7 mouse cellular contexts compared by ENCODE assay signal in genomic region chr7:19164189-19164588, GRCm38 (mm10). TPM values are rescaled to one million over a fixed set of nuclear protein-coding genes. Genes with fewer than 3 reads are reported as not detected.
DNase-seq lines count a peak whose midpoint lies in the region; ATAC-seq lines count a peak whose summit lies in the region.

No protein-coding gene starts in this region.

- 4% methylated on average over 6 of the region's 6 CpGs for WGBS in intestine, embryonic 15.5 days

- 0 out of 2 replicates have a peak overlapping the region, but pooled peaks have one; percentile 26 for H3K9ac ChIP-seq in intestine, embryonic 15.5 days

- peaks cover 38% of the 10 kb centered on the region for H3K4me1 ChIP-seq in intestine, embryonic 15.5 days (replicated peaks)

- peak; percentile 62 for ATAC-seq in intestine, embryonic 15.5 days

- H3K4me2 ChIP-seq in intestine, embryonic 15.5 days (replicated peaks), result peak overlapping the region; percentile 47

- peaks cover 18% of the 10 kb centered on the region for H3K27me3 ChIP-seq in intestine, embryonic 15.5 days (replicated peaks)

- no peaks in the 10 kb centered on the region for H3K36me3 ChIP-seq in intestine, embryonic 15.5 days

- DNase-seq in ES-CJ7 (ENCODE audit: low read depth, low spot score), result peak; percentile 92
- peak; percentile 59 for DNase-seq in embryo, embryonic 10 days (ENCODE audit: low spot score)
- DNase-seq in lung, postnatal 10 days, result peak; percentile 57
- no peak for DNase-seq in frontal cortex, postnatal 25 days (ENCODE audit: low spot score in 2 of 2)
- DNase-seq in urinary bladder, postnatal 4 days (ENCODE audit: low spot score in 2 of 2), result no peak
- no peak for DNase-seq in frontal cortex, postnatal 10 days (ENCODE audit: low spot score in 2 of 2)

- no peak overlapping the region for H3K27ac ChIP-seq in intestine, embryonic 15.5 days

- no peaks in the 10 kb centered on the region for H3K9me3 ChIP-seq in intestine, embryonic 15.5 days

- no peak overlapping the region for H3K4me3 ChIP-seq in intestine, embryonic 15.5 days (replicated peaks)

RNA-seq across cellular contexts. Expression of gene Gipr, which starts 1.7 kb away (rescaled TPM):
- 2.5 and 2.8 TPM in 2 replicates for polyA plus RNA-seq in intestine, embryonic 15.5 days (2015; fragmentation: Nextera tagmentation; extraction: Ambion mirVana)

RNA-seq across cellular contexts. Expression of gene Eml2, which starts 12.0 kb away (rescaled TPM):
- 6.5 and 7.3 TPM in 2 replicates for polyA plus RNA-seq in intestine, embryonic 15.5 days (2015; fragmentation: Nextera tagmentation; extraction: Ambion mirVana)

RNA-seq across cellular contexts. Expression of gene Snrpd2, which starts 14.7 kb away (rescaled TPM):
- polyA plus RNA-seq in intestine, embryonic 15.5 days (2015; fragmentation: Nextera tagmentation; extraction: Ambion mirVana), result 138 TPM in 2 replicates

RNA-seq across cellular contexts. Expression of gene Qpctl, which starts 15.1 kb away (rescaled TPM):
- 9.2 and 11.5 TPM in 2 replicates for polyA plus RNA-seq in intestine, embryonic 15.5 days (2015; fragmentation: Nextera tagmentation; extraction: Ambion mirVana)

RNA-seq across cellular contexts. Expression of gene Fbxo46, which starts 44.5 kb away (rescaled TPM):
- polyA plus RNA-seq in intestine, embryonic 15.5 days (2015; fragmentation: Nextera tagmentation; extraction: Ambion mirVana), result 10.5 and 12.8 TPM in 2 replicates

Comparison
In these comparisons a context has a peak if more than half of its experiments do, and no peak if none do; other contexts are left out.
1. DNase-seq: peak in ES-CJ7 (single experiment), embryo, embryonic 10 days (single experiment) and lung, postnatal 10 days (single experiment); none in frontal cortex, postnatal 25 days (0 of 2), urinary bladder, postnatal 4 days (0 of 2) and frontal cortex, postnatal 10 days (0 of 2).